Mouse (Mus musculus) hindbrain, embryonic 13.5 days (tissue): Measurements from ENCODE around the gene Gm9268. TPM values are rescaled to one million over a fixed set of nuclear protein-coding genes. Genes with fewer than 3 reads are reported as not detected.
"Not testable (repeated sequence)": the region's sequence is repeated elsewhere in the genome, so short reads cannot be mapped to it uniquely, and the experiment has no call there.

Experiments
- ATAC-seq: fragments of 200-750 bp; cut with Nextera tagmentation; 2 replicates; pipeline ENCODE4 v1.8.0; 2017; ENCODE audit warnings: moderate TSS enrichment; ENCODE audit not compliant: low FRiP score
- H3K27ac ChIP-seq: fragments of 300-500 bp; sonication (generic); 2 replicates; pipeline ENCODE4 v1.5.1; 2015; ENCODE audit warnings: inconsistent platforms, mild to moderate bottlenecking, moderate library complexity
- H3K27me3 ChIP-seq: fragments of 300-500 bp; sonication (generic); 2 replicates; pipeline ENCODE4 v1.6.1; 2015; ENCODE audit warnings: mild to moderate bottlenecking, inconsistent platforms
- H3K36me3 ChIP-seq: fragments of 300-500 bp; sonication (generic); 2 replicates; pipeline ENCODE4 v1.6.1; 2015; ENCODE audit warnings: mild to moderate bottlenecking, inconsistent platforms
- H3K4me1 ChIP-seq: fragments of 300-500 bp; sonication (generic); replicated peaks from 2 replicates; pipeline ENCODE4 v1.6.1; 2015; ENCODE audit warnings: inconsistent platforms
- H3K4me2 ChIP-seq: fragments of 300-500 bp; sonication (generic); 2 replicates; pipeline ENCODE4 v1.6.1; 2015; ENCODE audit warnings: inconsistent platforms, mild to moderate bottlenecking, moderate library complexity
- H3K4me3 ChIP-seq: fragments of 300-500 bp; sonication (generic); 2 replicates; pipeline ENCODE4 v1.5.1; 2015; ENCODE audit warnings: mild to moderate bottlenecking, inconsistent platforms
- H3K9ac ChIP-seq: fragments of 300-500 bp; sonication (generic); 2 replicates; pipeline ENCODE4 v1.6.1; 2015; ENCODE audit warnings: mild to moderate bottlenecking, inconsistent platforms
- H3K9me3 ChIP-seq: fragments of 300-500 bp; sonication (generic); 2 replicates; pipeline ENCODE4 v1.6.1; 2016; ENCODE audit warnings: inconsistent platforms
- WGBS: fragments of 180-500 bp; shearing (Covaris S2); methylation state at CpG from one replicate; pipeline ENCODE4 v1.1.7; 2015; 5-methylcytosine and 5-hydroxymethylcytosine counted together
- polyA plus RNA-seq: library from polyadenylated mRNA; unstranded; fragments of >200 nt; fragmentation: Nextera tagmentation; extraction: Ambion mirVana; gene quantifications from 2 replicates; pipeline ENCODE4 v1.2.1, GENCODE M21; 2015

The Gm9268 gene
- not detected in 2 replicates for polyA plus RNA-seq

- H3K4me3 ChIP-seq, ATAC-seq, H3K4me2 ChIP-seq, H3K36me3 ChIP-seq, H3K27ac ChIP-seq, H3K9ac ChIP-seq, H3K4me1 ChIP-seq, H3K9me3 ChIP-seq, H3K27me3 ChIP-seq: not testable (repeated sequence)
- no CpG with 5 or more reads among the region's 1 CpGs for WGBS
Observed at GRCm38 (mm10) chr7:43018465-43018864, at the start of gene Gm9268. Gene Gm9268, plus strand, starts transcription at chr7:43018765.

- Histone ChIP-seq H3K4me1 (no peaks in the 10 kb centered on the region), H3K4me2 (no peak overlapping the region), H3K27me3 (no peaks in the 10 kb centered on the region), H3K36me3 (no peaks in the 10 kb centered on the region), H3K27ac (no peak overlapping the region), H3K4me3 (no peak overlapping the region), H3K9ac (no peak overlapping the region), H3K9me3 (peaks cover 79% of the 10 kb centered on the region)
- no peak for ATAC-seq
- 89% methylated on average over 11 of the region's 11 CpGs for WGBS
Observed at GRCm38 (mm10) chr7:42980098-42980497, 38.5 kb upstream of the Gm9268 start.

- H3K4me2 ChIP-seq = no peak overlapping the region
- no peak overlapping the region for H3K4me3 ChIP-seq
- ATAC-seq = no peak
- peaks cover 81% of the 10 kb centered on the region for H3K9me3 ChIP-seq
- no peaks in the 10 kb centered on the region for H3K27me3 ChIP-seq
- no peak overlapping the region for H3K27ac ChIP-seq
- H3K4me1 ChIP-seq = no peaks in the 10 kb centered on the region
- no peaks in the 10 kb centered on the region for H3K36me3 ChIP-seq
- no peak overlapping the region for H3K9ac ChIP-seq
- 92% methylated on average over 10 of the region's 10 CpGs for WGBS
Observed at GRCm38 (mm10) chr7:42980739-42981138, 37.8 kb upstream of the Gm9268 start.

GRCm38 (mm10) chr7:43077831-43078230 lies 59.3 kb downstream of the Gm9268 start:
- no peak overlapping the region for H3K27ac ChIP-seq
- H3K4me3 ChIP-seq = no peak overlapping the region
- no peak overlapping the region for H3K4me2 ChIP-seq
- no peaks in the 10 kb centered on the region for H3K27me3 ChIP-seq
- peaks cover 28% of the 10 kb centered on the region for H3K9me3 ChIP-seq
- H3K9ac ChIP-seq = no peak overlapping the region
- ATAC-seq = no peak
- no peaks in the 10 kb centered on the region for H3K36me3 ChIP-seq
- H3K4me1 ChIP-seq = no peaks in the 10 kb centered on the region
- 90% methylated on average over 8 of the region's 8 CpGs for WGBS

Other genes with a start within 250 kb of the Gm9268 start
- not detected in 2 replicates for gene Vmn2r62, start 225.2 kb upstream of the Gm9268 start, polyA plus RNA-seq
- not detected in 2 replicates for gene Gm2381, start 151.5 kb upstream of the Gm9268 start, polyA plus RNA-seq
- gene Vmn2r63, start 84.9 kb upstream of the Gm9268 start, polyA plus RNA-seq = not detected in 2 replicates
- gene Zfp936, start 95.5 kb downstream of the Gm9268 start, polyA plus RNA-seq = not detected in 2 replicates